Mouse (Mus musculus) urinary bladder, postnatal 25 days (tissue): ENCODE data around the gene Fthl17f.
"Not testable (repeated sequence)": the region's sequence is repeated elsewhere in the genome, so short reads cannot be mapped to it uniquely, and the experiment has no call there.

Experiments
- DNase-seq: peaks from one replicate; pipeline ENCODE4 v3.0.0; 2022; ENCODE audit warnings: low spot score

Fthl17f gene

GRCm38 (mm10) chrX:9062715-9063114 lies at the start of gene Fthl17f:
Gene Fthl17f, plus strand, starts transcription at chrX:9063015.
- DNase-seq = not testable (repeated sequence)

DNA sequence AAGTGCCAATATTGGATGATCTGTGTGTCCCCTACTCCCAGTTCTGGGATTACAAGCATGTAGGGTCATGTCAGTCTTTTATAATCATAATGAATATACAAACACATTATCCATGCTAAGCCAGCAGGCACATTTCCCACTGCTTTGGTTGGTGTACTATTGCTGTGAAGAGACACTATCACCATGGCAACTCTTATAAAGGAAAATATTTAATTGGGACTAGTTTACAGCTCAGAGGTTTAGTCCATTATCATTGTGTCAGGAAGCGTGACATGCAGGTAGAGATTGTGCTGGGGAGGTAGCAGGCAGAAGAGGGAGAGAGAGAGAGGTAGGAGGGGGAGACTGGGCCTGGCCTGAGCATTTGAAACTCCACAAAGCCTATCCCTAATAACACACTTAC lies 46.7 kb upstream of the Fthl17f start:
- DNase-seq = no peak

- no peak for DNase-seq
These were observed 43.3 kb upstream of the Fthl17f start for GRCm38 (mm10) chrX:9019481-9019880.

GRCm38 (mm10) chrX:9033193-9033592 lies 29.6 kb upstream of the Fthl17f start, which contains the start of gene Fthl17e:
Gene Fthl17e, plus strand, starts transcription at chrX:9033493.
- DNase-seq = not testable (repeated sequence)

DNA sequence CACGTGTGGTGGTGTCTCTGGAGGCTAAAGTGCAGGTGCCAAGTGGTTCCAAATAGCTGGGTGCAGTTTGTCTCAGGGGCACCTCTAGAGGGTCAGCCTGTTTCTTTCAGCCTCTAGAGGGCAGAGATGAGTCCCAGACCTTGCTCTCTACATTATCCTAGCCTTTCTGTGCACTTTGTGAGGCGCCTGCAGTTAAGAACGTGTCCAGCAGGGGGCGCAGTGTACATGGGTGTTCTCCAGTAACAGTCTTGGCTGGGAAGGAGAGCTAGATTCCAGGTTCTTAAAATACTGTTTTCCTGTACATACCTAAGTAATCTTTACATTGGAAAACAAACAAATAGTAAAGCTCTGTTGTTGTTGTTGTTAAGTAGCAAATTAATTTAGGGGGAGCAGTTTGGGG lies 21.2 kb upstream of the Fthl17f start:
- DNase-seq = not testable (repeated sequence)

- DNase-seq = peak; percentile 76
These were observed 1.9 kb upstream of the Fthl17f start for GRCm38 (mm10) chrX:9060952-9061351.

GRCm38 (mm10) chrX:9062101-9062500 lies 714 bp upstream of the Fthl17f start:
- no peak for DNase-seq

DNA sequence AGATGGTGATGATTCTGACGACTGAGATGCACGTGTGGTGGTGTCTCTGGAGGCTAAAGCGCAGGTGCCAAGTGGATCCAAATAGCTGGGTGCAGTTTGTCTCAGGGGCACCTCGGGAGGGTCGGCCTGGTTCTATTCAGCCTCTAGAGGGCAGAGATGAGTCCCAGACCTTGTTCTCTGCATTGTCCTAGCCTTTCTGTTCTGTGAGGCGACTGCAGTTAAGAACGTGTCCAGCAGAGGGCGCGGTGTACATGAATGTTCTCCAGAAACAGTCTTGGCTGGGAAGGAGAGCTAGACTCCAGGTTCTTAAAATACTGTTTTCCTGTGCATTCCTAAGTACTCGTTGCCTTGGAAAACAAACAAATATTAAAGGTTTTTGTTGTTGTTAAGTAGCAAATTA lies 14.9 kb downstream of the Fthl17f start:
- DNase-seq = peak; percentile 12

DNA sequence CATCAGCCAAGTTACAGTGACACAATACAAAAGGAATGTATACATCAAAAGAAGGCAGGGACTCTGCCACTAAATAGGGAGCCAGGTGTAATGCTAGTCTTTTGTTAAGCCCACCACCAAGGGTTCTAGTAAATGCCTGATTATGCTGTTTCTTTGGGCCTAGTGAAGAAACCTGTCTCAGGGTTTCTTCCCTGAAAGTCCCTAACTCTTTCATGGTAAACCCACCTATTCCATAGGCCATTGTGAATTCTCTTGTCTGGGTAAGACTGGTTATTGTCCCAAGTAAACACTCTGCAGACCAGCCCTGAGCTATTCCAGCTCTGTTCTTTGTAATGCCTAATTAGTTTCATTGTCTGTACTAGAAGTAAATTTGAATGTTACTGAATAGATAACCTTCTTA lies 32.3 kb downstream of the Fthl17f start:
- not testable (repeated sequence) for DNase-seq

- DNase-seq = no peak
These were observed 41.4 kb downstream of the Fthl17f start, which contains the start of gene 4930402K13Rik for GRCm38 (mm10) chrX:9104262-9104661. Gene 4930402K13Rik, plus strand, starts transcription at chrX:9104562.

DNA sequence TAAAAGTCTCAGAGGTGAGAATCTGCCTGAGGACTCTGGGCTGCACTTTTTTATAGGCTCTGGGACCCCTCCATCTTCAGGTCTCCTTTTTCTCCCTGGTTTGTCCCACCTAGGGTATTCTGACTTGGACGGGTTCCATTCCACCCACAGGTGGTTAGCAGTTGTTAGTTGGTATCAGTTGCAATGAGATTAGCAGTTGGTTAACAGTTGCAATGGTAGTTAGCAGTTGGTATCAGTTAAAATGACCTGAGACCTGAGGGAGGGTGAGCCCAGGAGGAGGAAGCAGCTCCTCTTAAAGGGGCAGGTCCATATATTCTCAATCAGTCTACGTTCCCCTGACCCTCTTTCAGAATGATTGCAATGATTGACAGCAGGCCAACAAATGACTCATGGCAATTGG lies 47.6 kb downstream of the Fthl17f start:
- no peak for DNase-seq
